Mouse (Mus musculus) forebrain, embryonic 14.5 days (tissue): ENCODE results near the gene Nanos3. TPM values are rescaled to one million over a fixed set of nuclear protein-coding genes. Genes with fewer than 3 reads are reported as not detected.

Source experiments
- ATAC-seq: fragments of 200-750 bp; cut with Nextera tagmentation; 2 replicates; pipeline ENCODE4 v1.8.0; 2017; ENCODE audit warnings: mild to moderate bottlenecking, moderate library complexity
- DNase-seq: peaks from one replicate; pipeline ENCODE4 v3.0.0-alpha.2; 2015; ENCODE audit warnings: low spot score
- H3K27ac ChIP-seq: fragments of 300-500 bp; sonication (generic); 2 replicates; pipeline ENCODE4 v1.5.1; 2014; ENCODE audit warnings: low read depth, mild to moderate bottlenecking, control low read depth, low read length, moderate library complexity
- H3K27me3 ChIP-seq: fragments of 300-500 bp; sonication (generic); replicated peaks from 2 replicates; pipeline ENCODE4 v1.6.1; 2014; ENCODE audit warnings: low read length, control low read depth, mixed read lengths; ENCODE audit not compliant: control insufficient read depth, insufficient read depth
- H3K36me3 ChIP-seq: fragments of 300-500 bp; sonication (generic); 2 replicates; pipeline ENCODE4 v1.6.1; 2014; ENCODE audit warnings: low read length, control low read depth; ENCODE audit not compliant: control insufficient read depth, insufficient read depth
- H3K4me1 ChIP-seq: fragments of 300-500 bp; sonication (generic); 2 replicates; pipeline ENCODE4 v1.6.1; 2014; ENCODE audit warnings: antibody characterized with exemption, low read length, control low read depth; ENCODE audit not compliant: control insufficient read depth, insufficient read depth
- H3K4me2 ChIP-seq: fragments of 300-500 bp; sonication (generic); 2 replicates; pipeline ENCODE4 v1.6.1; 2014; ENCODE audit warnings: mild to moderate bottlenecking, control low read depth, low read length
- H3K4me3 ChIP-seq: fragments of 300-500 bp; sonication (generic); 2 replicates; pipeline ENCODE4 v1.5.1; 2014; ENCODE audit warnings: low read depth, low read length, control low read depth
- H3K9ac ChIP-seq: fragments of 300-500 bp; sonication (generic); 2 replicates; pipeline ENCODE4 v1.6.1; 2014; ENCODE audit warnings: mild to moderate bottlenecking, low read length, control low read depth, moderate library complexity
- H3K9me3 ChIP-seq: fragments of 300-500 bp; sonication (generic); replicated peaks from 2 replicates; pipeline ENCODE4 v1.6.1; 2016; ENCODE audit warnings: low read length, control low read depth, mixed read lengths; ENCODE audit not compliant: control insufficient read depth
- WGBS: fragments of 180-500 bp; shearing (Covaris S2); extraction: QIAGEN DNeasy Blood & Tissue Kit; methylation state at CpG from one replicate; pipeline ENCODE4 v1.1.7; 2014; 5-methylcytosine and 5-hydroxymethylcytosine counted together
- polyA plus RNA-seq: library from polyadenylated mRNA; unstranded; fragments of >200 nt; fragmentation: Nextera tagmentation; extraction: Ambion mirVana; gene quantifications from 2 replicates; pipeline ENCODE4 v1.2.1, GENCODE M21; 2014

Gene Nanos3
- polyA plus RNA-seq, 1 experiment from 2014 or later: 8.3 TPM

DNA sequence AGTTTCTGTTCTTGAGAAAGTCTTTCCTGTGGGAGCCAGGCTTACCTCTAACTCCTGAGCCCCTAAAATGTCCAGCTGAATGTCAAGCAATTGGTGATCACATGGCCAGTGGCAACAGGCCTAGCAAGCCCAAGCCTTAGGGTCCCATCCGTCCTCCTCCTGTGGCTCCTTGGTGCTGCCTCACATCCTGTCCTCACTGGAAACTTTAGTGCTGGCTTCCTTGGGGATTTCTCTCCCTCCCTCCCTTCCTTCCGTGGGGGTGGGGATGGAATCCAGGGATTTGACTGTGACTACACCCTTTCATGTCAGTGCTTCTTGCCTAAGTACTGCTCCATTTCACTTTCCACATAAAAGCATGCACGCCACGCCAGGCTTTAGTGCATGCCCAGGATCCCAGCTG, 4.6 kb upstream of the Nanos3 start:
- no peak overlapping the region for H3K27ac ChIP-seq
- no peak overlapping the region for H3K4me3 ChIP-seq
- H3K9me3 ChIP-seq: no peaks in the 10 kb centered on the region
- 63% methylated on average over 4 of the region's 4 CpGs for whole genome bisulfite sequencing
- no peak overlapping the region for H3K9ac ChIP-seq
- no peaks in the 10 kb centered on the region for H3K36me3 ChIP-seq
- peaks cover 12% of the 10 kb centered on the region for H3K4me1 ChIP-seq
- no peak overlapping the region for H3K4me2 ChIP-seq
- 0 out of 2 replicates have a peak, but pooled peaks cover 3% of the 10 kb centered on the region for H3K27me3 ChIP-seq
- DNase-seq (no peak), ATAC-seq (no peak)

DNA sequence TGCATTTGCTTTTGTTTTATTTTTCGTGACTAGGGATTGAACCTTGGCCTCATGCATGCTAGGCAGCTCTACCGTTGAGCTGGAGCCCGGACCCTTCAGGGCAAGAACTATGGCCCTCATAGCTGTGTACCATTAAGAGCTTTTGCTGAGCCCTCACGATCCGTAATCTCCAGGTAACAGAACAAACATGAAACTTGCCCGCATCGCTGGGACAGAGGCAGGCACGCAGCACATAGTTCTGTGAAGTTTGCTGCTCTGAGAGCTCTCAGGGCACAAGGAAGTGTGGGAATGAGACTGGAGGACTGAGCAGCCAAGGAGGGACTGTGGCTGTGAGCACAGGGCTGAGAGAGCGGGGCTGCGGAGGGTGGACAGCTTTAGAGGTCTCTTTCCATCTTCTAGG, 3.7 kb upstream of the Nanos3 start:
- Histone ChIP-seq H3K9ac (no peak overlapping the region), H3K36me3 (no peaks in the 10 kb centered on the region), H3K9me3 (no peaks in the 10 kb centered on the region), H3K27ac (no peak overlapping the region), H3K27me3 (0 out of 2 replicates have a peak, but pooled peaks cover 3% of the 10 kb centered on the region), H3K4me2 (no peak overlapping the region), H3K4me1 (peaks cover 14% of the 10 kb centered on the region), H3K4me3 (no peak overlapping the region)
- 91% methylated on average over 10 of the region's 10 CpGs for WGBS
- ATAC-seq (no peak), DNase-seq (no peak)

DNA sequence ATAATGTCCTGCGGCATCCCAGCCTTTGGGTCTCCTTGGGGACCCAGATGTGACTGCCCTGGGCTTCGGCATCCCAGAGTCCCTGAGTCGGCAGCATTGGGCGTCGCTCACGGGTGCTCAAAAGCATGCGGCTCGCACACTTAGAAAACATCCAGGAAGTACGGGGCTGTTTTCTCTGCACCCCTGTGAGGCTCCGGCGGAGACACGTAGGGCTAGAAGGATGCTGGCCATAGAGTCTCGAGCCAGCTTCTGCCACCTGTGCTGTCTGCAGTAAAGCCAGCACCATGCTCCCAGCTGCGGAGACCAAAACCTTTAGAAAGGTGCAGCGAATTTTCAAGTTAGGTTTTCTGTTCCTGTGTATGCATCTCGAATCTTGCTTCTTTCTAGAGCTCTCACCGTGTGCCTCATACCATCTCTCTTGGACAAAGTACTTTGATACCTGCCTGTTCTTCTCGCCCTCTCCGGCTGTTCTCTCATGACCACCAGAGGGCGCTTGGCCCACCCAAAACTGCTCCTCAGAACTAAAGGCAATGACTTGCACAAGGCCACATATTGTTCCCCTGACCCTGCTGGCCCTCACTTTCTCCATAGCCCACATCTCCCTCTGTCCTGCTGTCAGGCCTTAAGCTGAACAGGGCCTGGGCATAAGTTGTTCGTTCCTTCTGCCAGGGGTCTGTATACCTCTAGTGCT, 2.2 kb upstream of the Nanos3 start:
- peak overlapping the region; percentile 21 for H3K4me3 ChIP-seq
- H3K9ac ChIP-seq: peak overlapping the region; percentile 26; the same call in 1 of the 2 replicates
- H3K9me3 ChIP-seq: no peaks in the 10 kb centered on the region
- no peaks in the 10 kb centered on the region for H3K36me3 ChIP-seq
- WGBS: 3% methylated on average over 21 of the region's 21 CpGs
- peaks cover 22% of the 10 kb centered on the region for H3K4me1 ChIP-seq
- DNase-seq (peak; percentile 57), ATAC-seq (no peak)
- 0 out of 2 replicates have a peak, but pooled peaks cover 3% of the 10 kb centered on the region for H3K27me3 ChIP-seq
- peak overlapping the region; percentile 57 for H3K4me2 ChIP-seq
- no peak overlapping the region for H3K27ac ChIP-seq

DNA sequence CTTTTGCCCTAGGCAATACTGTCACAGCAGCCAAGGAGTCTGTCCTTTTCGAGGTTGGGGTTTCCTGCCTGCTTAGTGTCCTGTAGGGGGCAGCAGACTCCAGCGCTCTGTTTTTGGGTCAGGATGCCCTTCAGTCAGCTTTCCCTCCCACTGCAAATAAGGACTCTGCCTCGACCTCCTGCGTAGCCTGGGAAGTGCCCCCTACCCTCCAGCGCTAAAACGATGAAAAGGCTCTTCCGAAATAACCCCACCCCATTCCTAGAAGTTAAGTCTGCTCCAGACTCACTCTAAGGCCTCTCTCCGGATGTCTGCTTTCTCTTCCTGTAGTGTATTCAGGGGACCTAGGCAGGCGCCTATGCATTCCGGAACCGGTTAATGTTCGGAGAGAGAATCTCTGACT, 1.5 kb upstream of the Nanos3 start:
- H3K9me3 ChIP-seq: no peaks in the 10 kb centered on the region
- WGBS: under 1% methylated on average over 12 of the region's 12 CpGs
- no peak overlapping the region for H3K27ac ChIP-seq
- H3K4me3 ChIP-seq: peak overlapping the region; percentile 21
- peak overlapping the region; percentile 57 for H3K4me2 ChIP-seq
- H3K27me3 ChIP-seq: 0 out of 2 replicates have a peak, but pooled peaks cover 3% of the 10 kb centered on the region
- DNase-seq: peak; percentile 89
- H3K4me1 ChIP-seq: peaks cover 17% of the 10 kb centered on the region
- ATAC-seq: peak; percentile 29; the same call in 1 of the 2 replicates
- no peaks in the 10 kb centered on the region for H3K36me3 ChIP-seq
- peak overlapping the region; percentile 26; the same call in 1 of the 2 replicates for H3K9ac ChIP-seq

DNA sequence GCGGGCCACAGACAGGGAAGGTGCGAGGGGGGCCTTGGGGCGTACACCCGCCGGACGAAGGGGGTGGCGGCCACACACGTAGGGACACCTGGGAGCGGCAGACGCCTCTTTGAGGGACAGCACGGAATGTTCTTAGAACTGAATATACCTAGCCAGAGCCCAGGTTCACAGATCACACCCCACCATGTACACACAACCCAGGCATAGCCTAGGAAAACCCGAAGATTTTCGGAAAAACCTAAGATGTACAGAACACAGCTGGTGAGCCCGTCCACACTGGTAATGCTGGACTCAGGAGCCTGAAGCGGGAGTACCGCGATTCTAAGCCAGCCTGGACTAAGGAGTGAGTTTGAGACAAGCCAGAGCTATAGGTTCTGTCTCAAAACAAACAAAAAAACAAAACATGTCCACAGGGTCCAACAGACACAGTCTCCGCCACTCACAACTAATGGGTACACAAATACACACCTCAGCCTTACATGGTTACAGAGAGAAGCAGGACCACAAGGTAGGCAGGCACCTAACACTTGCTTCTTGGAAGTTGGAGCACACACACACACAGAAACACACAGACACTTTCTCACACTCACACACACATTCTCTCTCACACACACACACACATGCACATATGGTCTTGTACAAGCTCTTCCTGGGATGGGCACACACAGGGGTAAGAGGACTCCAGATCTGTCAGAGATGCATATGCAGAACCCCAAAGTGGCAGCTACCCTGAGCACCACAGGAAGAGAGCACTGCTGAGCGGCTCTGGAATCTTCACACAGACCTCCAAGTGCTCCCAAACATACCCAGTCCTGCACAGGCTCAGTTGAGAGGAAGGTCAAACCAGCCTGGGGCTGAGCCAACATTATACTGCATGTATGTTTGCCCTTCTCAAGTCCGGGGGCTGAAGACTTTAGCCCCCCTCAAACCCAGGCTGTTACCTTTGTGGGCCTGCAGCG, 653 bp downstream of the Nanos3 start:
- peaks cover 38% of the 10 kb centered on the region for H3K4me1 ChIP-seq
- WGBS: 17% methylated on average over 21 of the region's 21 CpGs

DNA sequence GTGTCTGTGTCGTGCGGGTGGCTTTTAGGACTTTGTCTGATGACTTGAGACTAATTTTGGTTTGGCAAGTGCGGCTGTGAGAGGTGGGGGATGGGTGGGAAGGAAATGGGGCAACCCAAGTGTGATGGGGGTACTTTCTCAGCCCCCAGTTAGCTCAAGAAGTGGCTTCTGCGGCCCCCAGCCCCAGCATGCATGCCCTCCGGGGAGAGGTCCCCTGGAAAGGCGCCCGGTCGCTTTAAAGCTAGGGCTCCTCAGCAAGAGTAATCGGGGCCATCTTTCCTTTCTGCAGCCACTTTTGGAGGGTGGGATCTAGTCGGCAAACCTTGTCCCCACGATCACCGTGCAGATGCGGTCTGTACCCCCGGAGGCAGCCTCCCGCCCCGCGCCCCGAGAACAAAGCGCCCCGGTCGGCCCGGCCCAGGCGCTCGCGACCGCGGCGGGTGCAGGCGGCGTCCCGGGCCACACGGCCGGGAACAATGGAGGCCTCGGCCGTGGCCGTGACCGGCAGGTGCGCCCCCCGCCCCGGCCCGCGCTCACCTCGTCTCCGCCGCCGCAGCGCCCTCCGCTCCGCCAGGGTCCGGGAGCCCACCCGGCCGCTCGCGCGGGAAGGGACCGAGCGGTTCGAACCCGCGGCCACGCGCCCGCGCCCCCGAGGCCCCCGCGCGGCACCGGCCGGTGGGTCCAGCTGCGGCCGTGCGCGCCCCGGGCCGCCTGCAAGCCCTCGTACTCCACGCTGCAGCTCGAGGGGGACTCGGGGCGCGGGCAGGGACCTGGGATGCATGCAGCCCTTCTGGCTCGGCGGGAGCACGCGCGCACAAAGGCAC, 1.5 kb downstream of the Nanos3 start:
- Histone ChIP-seq H3K4me3 (peak overlapping the region; percentile 88), H3K27ac (peak overlapping the region; percentile 97), H3K27me3 (0 out of 2 replicates have a peak, but pooled peaks cover 3% of the 10 kb centered on the region), H3K4me1 (peaks cover 40% of the 10 kb centered on the region), H3K4me2 (peak overlapping the region; percentile 75), H3K9me3 (no peaks in the 10 kb centered on the region), H3K9ac (peak overlapping the region; percentile 100), H3K36me3 (peaks cover 5% of the 10 kb centered on the region; the same call in 1 of the 2 replicates)
- whole genome bisulfite sequencing: 1% methylated on average over 70 of the region's 87 CpGs
- DNase-seq (peak; percentile 52), ATAC-seq (peak; percentile 49)

More for the DNA sequence above, 653 bp downstream of the Nanos3 start:
- peak overlapping the region; percentile 88 for H3K4me3 ChIP-seq
- H3K27ac ChIP-seq: peak overlapping the region; percentile 97
- H3K9me3 ChIP-seq: no peaks in the 10 kb centered on the region
- ATAC-seq: no peak
- peak overlapping the region; percentile 75 for H3K4me2 ChIP-seq
- H3K27me3 ChIP-seq: 0 out of 2 replicates have a peak, but pooled peaks cover 3% of the 10 kb centered on the region
- DNase-seq: no peak
- no peaks in the 10 kb centered on the region for H3K36me3 ChIP-seq
- peak overlapping the region; percentile 100 for H3K9ac ChIP-seq

DNA sequence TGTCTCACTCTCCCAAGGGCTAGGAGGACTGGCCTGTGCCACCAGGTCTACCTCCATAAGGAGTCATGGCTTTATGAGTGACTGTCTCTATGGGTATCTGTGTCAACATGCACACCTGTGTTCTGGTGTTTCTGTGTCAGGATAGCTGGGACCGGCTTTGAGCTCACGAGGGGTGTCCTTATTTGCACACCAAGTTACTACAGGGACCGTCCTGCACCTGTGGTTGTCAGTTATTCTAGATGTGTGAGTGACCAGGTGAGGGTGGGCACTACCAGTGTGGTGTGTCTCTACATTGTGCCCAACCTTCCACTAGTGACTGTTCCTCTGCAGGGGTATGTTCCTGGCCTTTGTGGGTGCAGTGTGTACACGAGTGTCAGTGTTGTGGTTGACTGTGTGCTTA, 2.2 kb downstream of the Nanos3 start:
- 0 out of 2 replicates have a peak, but pooled peaks cover 3% of the 10 kb centered on the region for H3K27me3 ChIP-seq
- no peak; the same call in 1 of the 2 replicates for ATAC-seq
- H3K4me3 ChIP-seq: peak overlapping the region; percentile 88
- H3K4me1 ChIP-seq: peaks cover 40% of the 10 kb centered on the region
- peaks cover 10% of the 10 kb centered on the region for H3K36me3 ChIP-seq
- H3K4me2 ChIP-seq: peak overlapping the region; percentile 75
- DNase-seq: no peak
- 39% methylated on average over 4 of the region's 4 CpGs for WGBS
- peak overlapping the region; percentile 97 for H3K27ac ChIP-seq
- no peaks in the 10 kb centered on the region for H3K9me3 ChIP-seq
- H3K9ac ChIP-seq: peak overlapping the region; percentile 100

DNA sequence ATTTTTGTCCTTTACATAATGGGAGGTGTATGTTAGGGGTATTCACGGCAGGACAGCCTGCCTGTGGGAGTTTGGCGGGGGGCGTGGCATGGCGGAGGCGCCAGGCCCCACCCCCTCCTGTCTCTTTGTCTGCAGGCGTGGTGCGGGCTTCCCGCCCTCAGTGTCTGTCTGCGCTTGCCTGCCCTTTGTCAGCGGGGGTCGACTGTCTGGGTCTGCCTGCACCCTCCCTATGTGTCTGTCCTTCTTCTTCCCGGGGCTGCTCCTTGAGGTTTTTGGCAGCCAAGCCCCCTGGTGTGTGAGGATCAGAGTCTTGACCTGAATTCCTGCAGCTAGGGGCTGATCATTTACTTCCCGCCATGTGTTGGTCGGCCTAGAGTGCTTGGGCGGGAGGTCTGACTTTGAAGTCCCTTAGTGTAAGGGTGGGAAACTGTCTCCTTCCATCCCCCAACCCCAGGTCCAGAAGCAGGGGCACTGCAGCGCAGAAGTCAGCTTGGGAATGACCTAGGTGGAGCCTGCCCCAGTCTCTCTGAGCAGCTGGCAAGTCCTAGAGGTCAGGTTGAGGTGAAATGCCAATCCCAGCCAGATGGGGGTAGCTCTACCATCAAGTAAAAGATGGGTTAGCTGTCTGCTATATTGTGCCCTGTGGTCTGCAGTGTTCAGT, 4.4 kb downstream of the Nanos3 start:
- under 1% methylated on average over 16 of the region's 16 CpGs for WGBS
- peak; percentile 84 for DNase-seq
- H3K9ac ChIP-seq: peak overlapping the region; percentile 79
- peak overlapping the region; percentile 89 for H3K27ac ChIP-seq
- H3K9me3 ChIP-seq: no peaks in the 10 kb centered on the region
- H3K4me1 ChIP-seq: peaks cover 34% of the 10 kb centered on the region
- H3K36me3 ChIP-seq: peaks cover 19% of the 10 kb centered on the region
- H3K4me3 ChIP-seq: peak overlapping the region; percentile 33
- peak; percentile 79 for ATAC-seq
- H3K4me2 ChIP-seq: peak overlapping the region; percentile 75
- H3K27me3 ChIP-seq: no peaks in the 10 kb centered on the region
